Mouse (Mus musculus): ENCODE measurements at regions not wholly inside any gene's neighbourhood (a gene's known extent, or its start where the extent isn't known, plus 50 kb on each side); places are given as distances from the start of the nearest gene placed in this dataset.

DNA sequence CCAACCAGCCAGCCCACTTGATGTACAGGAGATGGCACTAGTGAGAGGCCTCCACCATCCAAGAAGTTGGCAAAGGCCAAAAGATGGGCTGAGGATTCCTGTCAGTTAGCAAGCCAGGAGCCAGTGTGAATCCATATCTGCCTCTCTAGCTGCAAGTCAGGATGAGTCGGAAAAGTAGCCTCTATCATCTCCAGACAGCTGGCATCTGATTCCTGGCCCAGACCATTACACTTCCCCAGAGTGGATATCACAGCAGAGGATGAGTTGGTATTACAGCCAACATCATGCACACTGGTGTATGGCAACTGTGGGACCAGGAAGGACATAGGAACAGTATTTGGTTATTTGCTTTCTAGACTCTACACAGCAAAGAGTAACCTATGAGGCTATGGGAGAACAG, 77.5 kb downstream of the Ackr3 start:
- TF ChIP-seq CTCF (IDR thresholded peaks at IDR 0.05; ENCODE audit: low read depth, low read length) (no peak), GATA1 (IDR thresholded peaks at IDR 0.05; ENCODE audit: borderline replicate concordance, low read length) (no peak), TAL1 (conservative IDR thresholded peaks at IDR 0.05; ENCODE audit: low read depth, low read length) (no peak), GATA2 (IDR thresholded peaks at IDR 0.05; ENCODE audit: borderline replicate concordance, low read depth, low read length) (no peak)
